Mouse (Mus musculus) midbrain, postnatal 0 days (tissue): ENCODE data around the gene Cfap54. TPM values are rescaled to one million over a fixed set of nuclear protein-coding genes. Genes with fewer than 3 reads are reported as not detected.

ENCODE experiments used
- ATAC-seq: fragments of 200-750 bp; cut with Nextera tagmentation; 2 replicates; pipeline ENCODE4 v1.8.0; 2017; ENCODE audit warnings: moderate number of reproducible peaks, mild to moderate bottlenecking, moderate TSS enrichment, moderate library complexity; ENCODE audit not compliant: low FRiP score
- DNase-seq: peaks from one replicate; pipeline ENCODE4 v3.0.0-alpha.2; 2015; ENCODE audit warnings: low spot score
- H3K27ac ChIP-seq: fragments of 300-500 bp; sonication (generic); 2 replicates; pipeline ENCODE4 v1.5.1; 2014; ENCODE audit warnings: low read depth, mild to moderate bottlenecking, low read length, mixed read lengths
- H3K27me3 ChIP-seq: fragments of 300-500 bp; sonication (generic); 2 replicates; pipeline ENCODE4 v1.6.1; 2014; ENCODE audit warnings: low read length, control low read depth, mixed read lengths; ENCODE audit not compliant: insufficient read depth
- H3K36me3 ChIP-seq: fragments of 300-500 bp; sonication (generic); 2 replicates; pipeline ENCODE4 v1.6.1; 2014; ENCODE audit warnings: low read length, control low read depth, mixed read lengths; ENCODE audit not compliant: insufficient read depth
- H3K4me1 ChIP-seq: fragments of 300-500 bp; sonication (generic); 2 replicates; pipeline ENCODE4 v1.6.1; 2014; ENCODE audit warnings: mild to moderate bottlenecking, control low read depth, antibody characterized with exemption, low read length, mixed read lengths; ENCODE audit not compliant: insufficient read depth
- H3K4me2 ChIP-seq: fragments of 300-500 bp; sonication (generic); 2 replicates; pipeline ENCODE4 v1.6.1; 2014; ENCODE audit warnings: low read depth, mild to moderate bottlenecking, low read length, mixed read lengths; ENCODE audit not compliant: poor library complexity, severe bottlenecking
- H3K4me3 ChIP-seq: fragments of 300-500 bp; sonication (generic); 2 replicates; pipeline ENCODE4 v1.5.1; 2014; ENCODE audit warnings: low read depth, mild to moderate bottlenecking, low read length, moderate library complexity
- H3K9ac ChIP-seq: fragments of 300-500 bp; sonication (generic); replicated peaks from 2 replicates; pipeline ENCODE4 v1.6.1; 2014; ENCODE audit warnings: mild to moderate bottlenecking, low read length, moderate library complexity, mixed read lengths; ENCODE audit not compliant: poor library complexity, severe bottlenecking
- H3K9me3 ChIP-seq: fragments of 300-500 bp; sonication (generic); 2 replicates; pipeline ENCODE4 v1.6.1; 2016; ENCODE audit warnings: low read length, control low read depth
- CTCF ChIP-seq: IDR thresholded peaks from 2 replicates; pipeline ENCODE4 v1.5.1; 2016; ENCODE audit warnings: antibody characterized with exemption, mild to moderate bottlenecking
- WGBS: fragments of 180-500 bp; shearing (Covaris S2); extraction: QIAGEN DNeasy Blood & Tissue Kit; methylation state at CpG from one replicate; pipeline ENCODE4 v1.1.7; 2014; 5-methylcytosine and 5-hydroxymethylcytosine counted together
- polyA plus RNA-seq: library from polyadenylated mRNA; unstranded; fragments of >200 nt; fragmentation: Nextera tagmentation; extraction: Ambion mirVana; gene quantifications from 2 replicates; pipeline ENCODE4 v1.2.1, GENCODE M21; 2015
- total RNA-seq: library from RNA; depleted of rRNA; stranded (reverse); fragments of >200 nt; gene quantifications from 2 replicates; pipeline ENCODE4 v1.2.3, GENCODE M21; 2014

Cfap54 gene
- total and polyA plus RNA-seq, 2 experiments from 2014 or later = 4.2 to 4.9 TPM

DNA sequence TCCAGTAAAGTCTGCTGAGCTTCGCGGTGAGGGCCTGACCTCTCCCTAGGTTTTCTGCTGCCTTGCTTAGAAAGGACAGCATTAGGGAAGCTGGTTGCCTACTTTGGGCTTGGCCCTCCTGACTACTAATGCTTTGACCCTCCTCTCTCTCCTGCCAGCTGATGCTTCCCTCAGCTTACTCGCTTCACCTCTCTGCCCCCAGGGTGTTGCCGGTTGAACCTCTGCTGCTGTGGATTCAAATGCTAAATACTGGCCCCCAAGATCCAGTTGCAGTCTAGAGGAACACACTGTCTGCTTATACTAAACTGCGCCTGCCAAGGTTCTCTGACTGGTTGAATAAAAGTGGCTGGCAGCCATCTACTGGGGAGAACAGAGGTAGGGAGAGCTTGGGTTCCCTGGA, 263.2 kb downstream of the Cfap54 start:
- DNase-seq = no peak
- Histone ChIP-seq H3K27me3 (no peaks in the 10 kb centered on the region), H3K9me3 (no peaks in the 10 kb centered on the region), H3K36me3 (no peaks in the 10 kb centered on the region), H3K4me2 (no peak overlapping the region), H3K4me3 (no peak overlapping the region), H3K9ac (no peak overlapping the region), H3K27ac (no peak overlapping the region), H3K4me1 (no peaks in the 10 kb centered on the region)
- TF ChIP-seq CTCF = no peak
- ATAC-seq = no peak
- 40% methylated on average over 5 of the region's 5 CpGs for WGBS

DNA sequence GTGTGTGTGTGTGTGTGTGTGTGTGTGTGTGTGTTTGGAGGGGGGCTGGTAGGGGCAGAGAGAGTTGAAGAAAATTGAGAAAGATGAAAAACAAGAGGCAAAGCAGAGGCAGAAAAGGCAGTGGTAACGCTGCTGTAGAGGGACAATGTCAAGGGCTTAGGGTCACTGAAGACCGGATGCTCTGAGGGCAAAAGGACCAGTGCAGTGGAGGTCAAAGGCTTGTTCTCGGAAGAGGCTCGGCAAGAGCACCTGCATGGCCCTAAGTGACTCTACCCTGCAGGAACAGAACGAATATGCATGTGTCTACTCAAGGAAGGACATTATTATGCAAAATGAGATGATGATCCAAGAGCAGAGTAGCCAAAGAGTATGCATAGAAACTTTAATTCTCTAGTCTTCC, 264.5 kb downstream of the Cfap54 start:
- H3K4me3 ChIP-seq = no peak overlapping the region
- H3K27me3 ChIP-seq = no peaks in the 10 kb centered on the region
- no peak overlapping the region for H3K9ac ChIP-seq
- ATAC-seq = no peak
- TF ChIP-seq CTCF = no peak
- DNase-seq = no peak
- H3K27ac ChIP-seq = no peak overlapping the region
- no peaks in the 10 kb centered on the region for H3K4me1 ChIP-seq
- 81% methylated on average over 5 of the region's 5 CpGs for WGBS
- H3K36me3 ChIP-seq = no peaks in the 10 kb centered on the region
- no peak overlapping the region for H3K4me2 ChIP-seq
- no peaks in the 10 kb centered on the region for H3K9me3 ChIP-seq

DNA sequence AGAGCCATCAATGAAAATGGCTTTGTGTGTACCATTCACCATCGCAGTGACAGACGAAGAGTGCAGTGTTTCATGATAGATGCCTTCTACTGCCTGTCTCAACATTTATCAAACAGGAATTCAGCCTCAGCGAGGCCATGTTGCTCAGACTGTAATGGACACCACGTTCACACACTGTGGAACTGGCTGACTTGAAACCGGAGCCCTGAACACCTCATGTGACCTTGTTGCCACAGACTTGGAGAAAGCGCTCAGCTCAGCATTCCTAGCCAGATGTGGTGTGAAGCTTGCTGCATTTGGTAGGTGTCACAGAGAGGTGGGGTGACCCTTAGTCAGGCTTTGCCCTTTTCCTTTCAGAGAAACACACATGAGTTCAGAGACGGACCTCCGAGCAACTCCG, 270.5 kb downstream of the Cfap54 start:
- no peaks in the 10 kb centered on the region for H3K36me3 ChIP-seq
- H3K4me2 ChIP-seq = no peak overlapping the region
- ATAC-seq (no peak), DNase-seq (no peak)
- H3K9me3 ChIP-seq = no peaks in the 10 kb centered on the region
- no peak for TF ChIP-seq CTCF
- WGBS = 92% methylated on average over 9 of the region's 9 CpGs
- H3K27ac ChIP-seq = no peak overlapping the region
- H3K9ac ChIP-seq = no peak overlapping the region
- no peaks in the 10 kb centered on the region for H3K4me1 ChIP-seq
- H3K4me3 ChIP-seq = no peak overlapping the region
- no peaks in the 10 kb centered on the region for H3K27me3 ChIP-seq

DNA sequence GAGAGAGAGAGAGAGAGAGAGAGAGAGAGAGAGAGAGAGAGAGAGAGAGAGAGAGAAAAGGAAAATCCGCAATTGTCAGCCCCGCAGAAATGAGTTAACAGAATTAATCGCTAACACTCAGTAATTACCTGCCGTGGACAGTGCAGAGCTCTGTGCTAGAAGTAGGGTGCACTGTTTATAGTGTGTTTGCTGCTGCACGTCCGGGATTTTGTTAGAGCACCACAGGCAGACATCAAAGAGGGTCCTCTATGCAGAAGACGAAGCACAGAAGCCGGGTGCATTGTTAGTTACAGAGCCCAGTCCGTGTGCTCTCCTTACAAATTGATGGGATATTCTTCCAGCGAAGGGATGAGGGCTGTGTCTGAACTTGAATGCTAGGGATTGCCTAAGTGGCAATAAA, 289.5 kb downstream of the Cfap54 start:
- H3K4me2 ChIP-seq = no peak overlapping the region
- TF ChIP-seq CTCF = no peak
- H3K9ac ChIP-seq = no peak overlapping the region
- WGBS = 26% methylated on average over 10 of the region's 10 CpGs
- H3K36me3 ChIP-seq = no peaks in the 10 kb centered on the region
- ATAC-seq = no peak
- H3K27ac ChIP-seq = no peak overlapping the region
- no peak for DNase-seq
- no peaks in the 10 kb centered on the region; the same call in 1 of the 2 replicates for H3K4me1 ChIP-seq
- H3K27me3 ChIP-seq = no peaks in the 10 kb centered on the region
- no peaks in the 10 kb centered on the region for H3K9me3 ChIP-seq
- H3K4me3 ChIP-seq = no peak overlapping the region

DNA sequence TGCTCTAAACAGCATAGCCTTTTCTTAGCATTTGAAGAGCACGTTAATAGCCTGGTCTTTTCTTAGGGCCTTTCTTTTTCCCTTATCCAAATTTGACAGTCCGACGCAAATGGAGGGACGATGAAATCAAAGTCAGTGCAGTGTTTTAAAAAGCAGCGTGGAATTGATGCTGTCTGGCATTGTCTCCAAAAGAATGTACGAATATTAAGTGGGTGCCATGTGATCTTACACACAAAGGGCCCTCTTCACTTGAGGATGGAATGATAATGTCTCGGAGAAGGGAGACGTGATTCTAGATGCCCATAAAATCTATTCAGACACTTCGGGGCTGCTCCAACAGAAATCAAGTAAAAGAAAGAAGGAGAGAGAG, 289.9 kb downstream of the Cfap54 start:
- no peak overlapping the region for H3K9ac ChIP-seq
- H3K4me2 ChIP-seq = no peak overlapping the region
- H3K4me1 ChIP-seq = no peaks in the 10 kb centered on the region; the same call in 1 of the 2 replicates
- no peak for TF ChIP-seq CTCF
- no peak overlapping the region for H3K4me3 ChIP-seq
- DNase-seq (no peak), ATAC-seq (no peak)
- H3K27me3 ChIP-seq = no peaks in the 10 kb centered on the region
- 14% methylated on average over 9 of the region's 9 CpGs for WGBS
- H3K27ac ChIP-seq = no peak overlapping the region
- no peaks in the 10 kb centered on the region for H3K9me3 ChIP-seq
- H3K36me3 ChIP-seq = no peaks in the 10 kb centered on the region

DNA sequence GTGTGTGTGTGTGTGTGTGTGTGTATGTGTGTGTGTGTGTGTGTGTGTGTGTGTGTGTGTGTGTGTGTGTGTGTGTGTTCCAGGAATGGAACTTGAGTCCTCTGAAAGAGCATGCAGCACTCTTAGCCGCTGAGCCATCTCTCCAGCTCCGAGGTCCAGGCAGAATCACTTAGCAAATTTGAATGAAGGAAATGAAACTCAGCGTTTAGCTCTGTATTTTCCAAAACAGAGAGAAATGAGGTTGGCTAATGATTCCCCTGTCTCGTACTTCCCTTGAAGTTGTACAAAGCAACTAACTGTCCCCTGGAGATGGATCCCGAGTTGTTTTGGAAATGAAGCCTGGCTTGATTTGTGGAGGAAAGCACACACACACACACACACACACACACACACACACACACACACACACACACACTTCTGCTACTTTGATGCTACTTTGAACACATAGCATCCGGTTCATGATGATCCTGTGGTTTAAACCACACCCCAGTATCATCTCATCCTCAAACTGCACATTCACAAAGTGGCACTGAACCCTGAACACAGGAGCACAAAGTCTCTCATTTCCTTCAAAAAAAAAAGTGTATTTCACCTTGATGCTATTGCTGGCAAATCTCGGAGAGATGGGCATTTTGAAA, 290.4 kb downstream of the Cfap54 start:
- Histone ChIP-seq H3K4me3 (no peak overlapping the region), H3K9ac (no peak overlapping the region), H3K27me3 (no peaks in the 10 kb centered on the region), H3K4me2 (no peak overlapping the region), H3K27ac (no peak overlapping the region), H3K9me3 (no peaks in the 10 kb centered on the region), H3K4me1 (no peaks in the 10 kb centered on the region; the same call in 1 of the 2 replicates), H3K36me3 (no peaks in the 10 kb centered on the region)
- ATAC-seq (no peak), DNase-seq (no peak)
- no peak for TF ChIP-seq CTCF
- 27% methylated on average over 7 of the region's 7 CpGs for whole genome bisulfite sequencing
